Mouse (Mus musculus): ENCODE measurements around the gene Copb1. TPM values are rescaled to one million over a fixed set of nuclear protein-coding genes. Genes with fewer than 3 reads are reported as not detected.

Gene Copb1
- polyA plus RNA-seq, 1 experiment, result 91.4 TPM

GRCm38 (mm10) chr7:114176588-114176987 is 77.9 kb downstream of the Copb1 start:
- H3K4me3 ChIP-seq (ENCODE audit: insufficient read depth, low read length), result no peak overlapping the region
- H3K4me1 ChIP-seq (ENCODE audit: control insufficient read depth, insufficient read depth, low read length), result peaks cover 7% of the 10 kb centered on the region
- H3K27ac ChIP-seq (ENCODE audit: insufficient read depth, low read depth, low read length), result no peak overlapping the region
- no peak for TF ChIP-seq POLR2A (IDR thresholded peaks at IDR 0.05; ENCODE audit: borderline replicate concordance, low read depth, low read length)
- no peak for TF ChIP-seq CTCF (IDR thresholded peaks at IDR 0.05; ENCODE audit: low read depth, low read length)

GRCm38 (mm10) chr7:114171354-114172097 is 83.0 kb downstream of the Copb1 start:
- no peak overlapping the region for H3K27ac ChIP-seq (ENCODE audit: insufficient read depth, low read depth, low read length)
- H3K4me3 ChIP-seq (ENCODE audit: insufficient read depth, low read length), result no peak overlapping the region
- peaks cover 5% of the 10 kb centered on the region; the same call in 1 of the 2 replicates for H3K4me1 ChIP-seq (ENCODE audit: control insufficient read depth, insufficient read depth, low read length)
- no peak for TF ChIP-seq CTCF (IDR thresholded peaks at IDR 0.05; ENCODE audit: low read depth, low read length)
- no peak for TF ChIP-seq POLR2A (IDR thresholded peaks at IDR 0.05; ENCODE audit: borderline replicate concordance, low read depth, low read length)

- no peak overlapping the region for H3K4me3 ChIP-seq (ENCODE audit: insufficient read depth, low read length)
- TF ChIP-seq POLR2A (IDR thresholded peaks at IDR 0.05; ENCODE audit: borderline replicate concordance, low read depth, low read length), result no peak
- no peak for TF ChIP-seq CTCF (IDR thresholded peaks at IDR 0.05; ENCODE audit: low read depth, low read length)
- H3K4me1 ChIP-seq (ENCODE audit: control insufficient read depth, insufficient read depth, low read length), result peaks cover 5% of the 10 kb centered on the region; the same call in 1 of the 2 replicates
- H3K27ac ChIP-seq (ENCODE audit: insufficient read depth, low read depth, low read length), result no peak overlapping the region
These were observed 84.5 kb downstream of the Copb1 start for GRCm38 (mm10) chr7:114169996-114170395.

- no peak overlapping the region for H3K4me3 ChIP-seq (ENCODE audit: insufficient read depth, low read length)
These were observed 85.1 kb downstream of the Copb1 start for GRCm38 (mm10) chr7:114169381-114169780.

More at GRCm38 (mm10) chr7:114169381-114169780, 85.1 kb downstream of the Copb1 start:
- H3K27ac ChIP-seq (ENCODE audit: insufficient read depth, low read depth, low read length), result no peak overlapping the region
- H3K4me1 ChIP-seq (ENCODE audit: control insufficient read depth, insufficient read depth, low read length), result peaks cover 9% of the 10 kb centered on the region
- TF ChIP-seq POLR2A (IDR thresholded peaks at IDR 0.05; ENCODE audit: borderline replicate concordance, low read depth, low read length) (no peak), CTCF (IDR thresholded peaks at IDR 0.05; ENCODE audit: low read depth, low read length) (no peak)

Other genes starting within 250 kb of the Copb1 start
- gene Rras2, start 136.9 kb downstream of the Copb1 start, polyA plus RNA-seq (2012; ENCODE audit: insufficient read depth, insufficient read length, missing spikeins), result 0.72 and 0.93 TPM in 2 replicates
- 158 and 164 TPM in 2 replicates for gene Psma1, start 21.4 kb upstream of the Copb1 start, polyA plus RNA-seq (2012; ENCODE audit: insufficient read depth, insufficient read length, missing spikeins)
- 15.3 and 18.4 TPM in 2 replicates for gene Pde3b, start 160.6 kb upstream of the Copb1 start, polyA plus RNA-seq (2012; ENCODE audit: insufficient read depth, insufficient read length, missing spikeins)

Data from bone marrow macrophage, adult 2 months (primary cell).